Mouse (Mus musculus): ENCODE data around the gene Gbgt1.

Gene Gbgt1

DNA sequence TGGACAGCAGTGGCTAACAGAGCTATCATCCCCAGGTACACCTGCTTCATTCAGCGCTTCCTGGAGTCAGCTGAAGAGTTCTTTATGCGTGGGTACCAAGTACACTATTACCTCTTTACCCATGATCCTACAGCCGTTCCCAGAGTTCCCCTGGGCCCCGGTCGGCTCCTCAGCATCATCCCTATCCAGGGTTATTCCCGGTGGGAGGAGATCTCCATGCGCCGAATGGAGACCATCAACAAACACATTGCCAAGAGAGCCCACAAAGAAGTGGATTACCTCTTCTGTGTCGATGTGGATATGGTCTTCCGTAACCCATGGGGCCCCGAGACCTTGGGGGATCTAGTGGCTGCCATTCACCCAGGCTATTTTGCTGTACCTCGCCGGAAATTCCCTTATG, 8.0 kb downstream of the Gbgt1 start:
- DNase-seq, result no peak

DNA sequence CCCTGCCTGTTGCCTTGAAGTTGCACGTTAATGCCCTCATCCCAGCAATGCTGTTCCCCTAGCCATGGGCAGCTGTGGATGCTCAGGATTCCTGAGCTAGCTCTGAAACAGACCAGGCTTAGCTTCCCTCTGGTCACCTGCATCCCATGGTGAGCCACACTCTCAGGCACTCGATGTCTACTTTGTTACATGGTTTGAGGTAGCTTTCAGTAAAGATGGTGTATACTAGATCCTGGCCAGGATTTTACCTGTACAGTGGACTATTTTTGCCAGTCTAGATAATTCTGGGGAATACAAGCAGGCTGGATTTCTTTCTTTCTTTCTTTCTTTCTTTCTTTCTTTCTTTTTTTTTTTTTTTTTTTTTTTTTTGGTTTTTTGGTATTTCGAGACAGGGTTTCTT, 9.1 kb downstream of the Gbgt1 start, which contains the start of gene Gm10134:
TSS of gene Gm10134 (plus strand) at position 301 of the 400 bp plus-strand sequence.
- no peak for DNase-seq

DNA sequence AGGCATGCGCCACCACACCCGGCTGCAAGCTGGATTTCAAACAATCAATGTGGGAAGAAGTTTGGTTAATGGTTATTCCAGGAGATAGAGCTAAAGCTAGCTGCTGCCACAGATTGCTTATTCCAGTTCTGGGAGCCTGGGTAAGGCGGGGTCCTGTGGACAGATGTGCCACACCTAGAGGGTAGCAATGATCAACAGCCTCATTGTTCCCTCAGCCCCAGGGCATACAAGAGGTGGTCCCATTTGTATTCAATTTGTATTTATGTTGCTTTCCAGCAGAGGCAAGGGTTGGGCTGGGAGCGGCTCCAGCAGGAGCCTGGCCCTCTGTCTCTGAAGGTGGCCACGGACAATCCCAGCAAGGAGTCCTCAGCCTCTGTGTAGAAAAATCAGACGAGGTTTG, 9.6 kb downstream of the Gbgt1 start:
- DNase-seq, result no peak

DNA sequence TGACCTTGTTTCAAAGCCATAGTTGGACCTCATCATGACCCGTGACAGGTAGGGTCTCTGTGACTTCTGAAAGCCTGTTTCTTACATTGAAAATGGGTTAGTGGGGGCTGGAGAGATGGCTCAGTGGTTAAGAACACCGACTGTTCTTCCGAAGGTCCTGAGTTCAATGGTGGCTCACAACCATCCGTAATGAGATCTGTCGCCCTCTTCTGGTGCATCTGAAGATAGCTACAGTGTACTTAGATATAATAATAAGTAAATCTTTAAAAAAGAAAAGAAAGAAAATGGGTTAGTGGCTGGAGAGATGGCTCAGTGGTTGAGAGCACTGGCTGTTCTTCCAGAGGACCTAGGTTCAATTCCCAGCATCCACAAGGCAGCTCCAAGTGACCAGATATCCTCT, 14.9 kb downstream of the Gbgt1 start:
- DNase-seq, result peak; percentile 8

DNA sequence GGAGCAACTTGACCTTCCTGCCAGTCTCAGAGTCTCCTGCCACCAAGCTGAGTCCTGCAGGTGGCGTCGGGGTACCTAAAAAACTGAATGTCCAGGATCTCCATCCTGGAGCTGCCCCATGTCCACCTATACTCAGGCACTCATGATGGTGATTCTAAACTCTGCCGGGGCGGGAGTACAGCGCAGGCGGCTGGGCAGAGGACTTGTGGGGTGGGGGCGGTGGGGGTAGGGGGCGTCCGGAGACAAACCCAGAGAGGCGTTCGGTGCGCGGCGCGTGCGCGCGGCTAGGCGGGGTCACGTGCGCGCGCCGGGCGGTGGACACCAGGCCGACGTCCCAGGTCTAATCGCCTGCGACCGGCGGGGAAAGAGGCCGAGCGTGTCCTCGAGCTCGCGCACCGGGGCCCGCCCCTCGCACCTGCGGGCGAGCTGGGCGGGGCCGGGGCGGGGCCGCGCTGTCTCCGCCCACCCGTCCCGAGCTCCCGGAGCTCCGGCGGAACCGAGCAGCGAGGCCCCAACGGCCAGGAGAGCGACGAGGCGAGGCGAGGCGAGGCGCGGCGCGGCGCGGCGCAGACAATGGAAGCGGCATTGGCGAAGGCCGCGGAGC, 16.2 kb downstream of the Gbgt1 start, which contains the start of gene Ralgds:
TSS of gene Ralgds (plus strand) at position 328 of the 604 bp plus-strand sequence.
- DNase-seq, result peak; percentile 84 to 88

DNA sequence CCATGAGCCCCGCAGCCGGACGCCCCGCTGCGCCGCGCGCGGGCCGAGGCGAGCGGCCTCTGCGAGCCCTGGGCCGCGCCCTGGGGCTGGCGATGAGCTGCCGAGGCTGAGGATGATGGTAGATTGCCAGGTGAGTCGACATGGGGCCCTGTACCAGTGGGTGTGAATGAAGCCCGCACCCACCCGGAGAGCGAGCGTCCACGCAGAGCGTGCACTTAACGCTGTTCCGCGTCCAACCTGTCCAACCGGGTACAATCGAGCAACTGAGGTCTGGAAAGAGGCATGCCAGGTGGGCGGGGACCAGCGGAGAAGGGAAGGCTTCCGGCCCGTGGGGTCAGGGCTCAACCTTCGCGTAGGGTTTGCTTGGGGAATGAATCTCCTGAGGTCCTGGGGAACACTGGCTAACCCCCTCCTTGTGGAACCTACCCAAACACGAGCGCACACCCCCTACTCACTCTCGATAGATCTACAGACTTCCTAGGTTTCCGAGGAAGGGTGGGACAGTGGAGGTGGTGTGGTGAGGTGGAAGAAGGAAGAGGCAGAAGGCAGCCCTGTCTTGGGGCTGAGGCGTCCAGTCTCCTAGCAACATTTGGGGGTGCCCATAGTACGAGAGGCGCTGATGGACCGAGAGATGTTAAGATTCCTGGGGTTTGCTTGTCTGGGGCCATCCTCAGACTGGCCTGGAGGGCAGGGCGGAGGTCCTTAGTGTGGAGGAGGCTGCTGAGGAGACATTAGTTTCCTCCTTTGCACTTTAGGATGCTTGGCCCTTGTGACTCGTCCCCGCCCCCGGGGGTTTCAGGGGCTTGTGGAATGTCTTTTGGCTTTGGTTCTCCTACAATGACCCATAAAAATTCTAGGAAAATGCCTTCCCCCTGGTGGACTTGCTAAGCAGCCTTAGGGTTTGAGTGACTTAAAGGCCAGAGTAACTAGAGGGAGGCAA, 17.0 kb downstream of the Gbgt1 start:
- peak; percentile 50 to 62 for DNase-seq

DNA sequence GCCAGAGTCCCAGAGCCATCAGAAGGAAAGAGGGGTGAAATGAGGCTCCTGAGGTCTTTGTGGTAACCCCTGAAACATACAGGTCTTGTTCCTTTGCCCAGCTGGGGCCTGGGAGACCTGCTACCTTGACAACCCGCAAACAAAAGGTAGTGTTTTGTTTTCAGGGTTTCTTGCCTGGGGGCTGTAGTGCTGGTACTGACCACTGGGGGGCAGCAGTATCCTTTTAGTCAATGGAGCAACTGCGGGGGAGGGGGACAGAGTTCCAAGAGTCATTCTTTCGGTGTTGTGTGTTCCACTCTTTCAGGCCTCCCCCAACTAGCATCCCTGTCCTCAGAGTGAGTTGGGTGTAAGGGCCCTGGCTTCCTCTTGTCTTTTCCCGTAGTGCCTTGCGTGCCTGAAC, 17.8 kb downstream of the Gbgt1 start:
- peak; percentile 84 to 93 for DNase-seq

DNA sequence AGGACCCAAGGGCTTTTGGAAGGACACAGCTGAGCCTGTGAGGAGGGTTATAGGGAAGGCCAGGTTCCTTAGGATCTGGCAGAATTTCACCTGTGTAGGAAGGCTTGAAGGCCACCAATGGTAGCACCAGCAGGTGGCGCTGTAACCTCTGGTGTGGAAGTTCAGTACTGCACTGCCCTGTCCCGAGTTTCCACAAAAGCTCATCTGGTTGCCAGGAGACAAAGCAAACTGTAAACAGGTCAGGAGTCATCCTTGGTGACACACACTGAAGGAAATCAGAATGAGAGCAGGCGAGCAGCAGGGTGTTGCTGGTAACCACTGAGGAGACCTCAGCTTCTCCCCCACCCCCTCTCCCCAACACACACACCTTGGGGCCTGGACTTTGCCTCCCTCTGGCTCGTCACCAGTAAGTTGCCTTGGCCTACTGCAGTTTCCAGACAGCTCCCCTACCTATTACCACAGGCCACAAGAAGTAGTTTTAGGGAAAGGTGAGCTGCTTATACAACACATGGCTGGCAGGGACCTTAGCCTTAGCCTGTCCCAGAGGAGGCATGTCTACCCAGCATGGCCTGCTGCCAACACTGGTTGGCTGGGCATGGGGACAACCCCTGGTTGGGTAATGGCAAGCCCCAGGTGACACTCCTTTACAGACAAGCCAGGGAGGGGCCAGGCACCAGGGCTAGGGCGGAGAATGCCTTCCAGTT, 20.7 kb downstream of the Gbgt1 start:
- peak; percentile 75 to 84 for DNase-seq

DNA sequence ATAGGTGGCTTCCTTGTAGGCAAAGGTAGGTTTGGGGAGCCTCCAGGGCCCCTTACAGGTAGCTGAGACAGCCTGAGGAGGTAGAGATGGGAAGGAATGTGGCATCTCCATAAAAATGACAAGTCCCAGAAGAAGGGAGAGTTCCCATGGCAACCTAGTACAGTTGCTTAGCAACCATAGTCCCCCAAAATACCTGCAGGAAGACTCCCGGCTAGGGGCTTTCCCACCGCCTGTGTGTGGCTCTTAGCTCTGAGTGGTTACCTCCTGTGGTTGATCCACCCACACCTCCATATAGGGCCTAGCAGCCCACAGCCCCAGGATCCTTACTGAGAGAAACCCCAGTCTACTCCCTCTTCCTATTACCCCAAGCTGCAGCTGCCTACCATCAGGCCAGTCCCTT, 21.5 kb downstream of the Gbgt1 start:
- no peak for DNase-seq

DNA sequence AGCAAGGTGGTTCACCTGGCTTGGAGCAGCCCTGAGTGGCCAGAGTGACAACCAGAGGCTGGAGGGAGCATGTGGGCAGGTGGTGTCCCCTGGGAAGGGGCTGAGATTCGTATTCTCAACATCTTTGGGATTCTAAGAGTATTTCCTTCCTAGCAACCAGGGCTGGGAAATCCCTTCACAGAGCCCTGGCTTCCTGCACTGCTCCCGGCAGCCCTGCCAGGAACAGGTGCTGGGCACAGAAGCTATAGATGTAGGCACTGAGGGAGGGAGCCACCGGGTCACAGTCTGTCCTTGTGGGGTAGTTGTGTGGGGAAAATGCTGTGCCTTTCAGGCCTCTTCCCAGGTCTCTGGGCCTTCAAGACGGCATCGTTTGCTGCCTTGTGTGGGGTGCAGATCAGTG, 23.9 kb downstream of the Gbgt1 start:
- peak; percentile 74 to 82 for DNase-seq

DNA sequence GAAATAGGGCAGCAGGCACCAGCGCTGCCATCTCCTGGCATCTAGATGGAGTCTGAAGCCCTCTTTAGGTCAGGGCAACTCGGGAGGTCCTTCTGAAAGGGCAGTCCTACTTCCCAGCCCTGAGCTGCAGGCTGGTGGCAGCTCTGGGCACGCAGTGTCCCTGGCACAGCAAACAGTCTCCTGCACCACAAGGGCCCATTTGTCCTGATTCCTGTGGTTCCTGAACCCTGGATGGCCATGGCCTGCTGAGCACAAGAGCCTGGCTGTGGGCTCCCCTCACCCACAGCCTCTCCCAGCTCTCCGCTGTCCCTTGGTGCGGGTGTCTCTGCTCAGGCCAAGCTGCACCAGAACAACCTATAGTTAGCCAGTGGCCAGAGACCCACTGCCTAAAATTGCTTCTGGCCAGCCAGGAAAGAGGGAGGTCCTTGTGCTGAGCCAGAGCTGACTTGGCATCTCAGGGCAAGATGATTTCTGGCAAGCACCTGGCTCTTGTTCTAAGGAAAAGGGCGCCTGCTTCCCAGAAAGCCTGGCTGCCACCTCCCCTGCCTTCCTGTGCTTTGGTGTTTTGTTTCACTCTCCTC, 25.0 kb downstream of the Gbgt1 start:
- peak; percentile 68 to 73 for DNase-seq

DNA sequence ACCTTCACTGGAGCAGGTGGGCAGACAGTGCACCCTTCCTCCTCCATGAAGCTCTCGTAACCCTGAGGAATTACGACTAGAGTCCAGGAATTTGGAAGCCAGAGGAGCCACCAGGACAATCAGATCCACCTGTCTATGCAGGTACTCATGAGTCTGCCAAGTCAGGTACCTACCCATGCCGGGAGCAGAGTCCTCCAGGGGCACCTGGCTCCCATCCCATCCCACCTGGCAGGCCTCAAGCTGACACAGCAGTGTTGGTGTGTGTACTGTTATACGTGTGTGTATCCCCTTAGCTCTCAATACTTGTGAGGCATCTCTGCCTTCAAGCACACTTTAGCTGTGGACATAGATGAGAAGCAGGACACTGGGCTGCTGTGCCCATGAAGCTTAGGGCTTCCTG, 25.5 kb downstream of the Gbgt1 start:
- DNase-seq, result peak; percentile 51 to 57

DNA sequence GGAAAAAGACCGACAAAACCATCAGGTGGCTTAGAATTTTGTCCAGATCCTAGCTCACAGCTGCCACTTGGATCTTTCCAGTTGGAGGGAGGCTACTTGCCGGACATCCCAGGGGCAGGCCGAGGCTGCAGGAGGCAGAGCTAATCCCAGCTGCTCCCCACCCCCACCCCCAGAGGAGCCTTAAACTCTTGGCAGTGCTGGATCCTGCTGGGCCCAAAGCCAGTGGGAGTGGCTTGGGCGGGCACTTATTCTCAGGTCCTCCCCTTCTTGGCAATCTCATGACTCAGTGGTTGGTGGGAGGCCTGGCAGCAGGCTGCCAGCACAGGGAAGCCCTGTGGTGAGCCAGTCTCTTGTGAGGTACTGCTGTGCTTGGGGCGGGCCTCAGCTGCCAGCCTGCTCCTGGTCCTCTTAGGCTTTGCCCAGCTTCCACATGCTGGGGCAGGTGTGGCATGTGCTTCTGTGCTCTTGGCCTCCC, 27.0 kb downstream of the Gbgt1 start:
- DNase-seq, result peak; percentile 78 to 82

DNA sequence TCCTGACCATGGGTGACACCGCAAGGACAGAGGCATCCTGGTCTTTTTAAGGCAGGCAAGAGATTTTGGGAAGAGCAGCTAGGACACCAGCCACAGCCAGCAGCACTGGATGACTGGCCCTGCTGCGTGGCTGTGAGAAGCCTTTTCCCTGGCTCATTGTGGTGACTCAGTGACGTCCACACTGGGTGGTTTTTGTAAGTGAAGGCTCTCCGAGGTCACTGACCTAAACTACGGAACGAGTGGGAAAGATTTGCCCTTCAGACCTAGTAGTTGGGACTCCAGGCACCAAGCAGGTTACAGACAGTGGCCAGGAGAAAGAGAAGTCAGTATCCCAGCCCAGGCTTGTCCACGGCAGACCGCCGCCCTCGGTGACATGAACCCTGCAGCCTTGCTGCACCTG, 27.7 kb downstream of the Gbgt1 start:
- DNase-seq, result peak; percentile 13 to 33

DNA sequence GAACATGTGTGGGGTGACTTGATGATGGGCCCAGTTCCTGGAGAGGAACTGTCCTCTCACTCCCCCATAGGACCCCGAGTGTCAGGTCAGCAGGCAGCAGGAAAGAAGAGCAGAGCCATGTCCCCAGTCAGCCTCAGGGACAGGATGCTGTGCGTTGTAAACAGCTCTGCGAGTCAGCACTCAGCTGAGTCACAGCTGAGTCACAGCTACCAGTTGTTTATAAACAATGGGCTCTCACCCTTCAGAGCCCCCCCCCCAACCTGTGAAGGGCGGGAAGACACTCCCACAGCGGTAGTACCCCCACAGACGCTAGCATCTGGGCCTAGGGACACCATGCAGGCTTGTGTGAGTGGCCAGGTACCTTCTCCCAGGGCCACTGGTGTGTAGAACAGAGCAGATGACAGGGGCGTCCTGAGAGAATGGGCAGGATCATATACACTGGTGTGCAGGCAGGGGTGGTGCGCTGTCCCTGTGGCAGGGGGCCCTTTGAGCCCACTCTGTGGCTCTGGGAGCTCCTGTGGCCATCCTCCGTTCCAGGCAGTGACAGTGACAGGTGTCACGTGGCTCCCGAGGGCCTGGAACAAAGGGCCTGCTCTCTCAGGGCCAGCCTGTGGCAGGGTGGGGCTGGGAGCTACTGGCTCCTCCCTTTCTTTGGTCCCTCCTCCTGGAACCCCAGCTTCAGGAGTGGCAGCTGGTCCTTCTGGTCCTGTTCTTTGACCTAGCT, 28.7 kb downstream of the Gbgt1 start:
- DNase-seq, result peak; percentile 66 to 79

DNA sequence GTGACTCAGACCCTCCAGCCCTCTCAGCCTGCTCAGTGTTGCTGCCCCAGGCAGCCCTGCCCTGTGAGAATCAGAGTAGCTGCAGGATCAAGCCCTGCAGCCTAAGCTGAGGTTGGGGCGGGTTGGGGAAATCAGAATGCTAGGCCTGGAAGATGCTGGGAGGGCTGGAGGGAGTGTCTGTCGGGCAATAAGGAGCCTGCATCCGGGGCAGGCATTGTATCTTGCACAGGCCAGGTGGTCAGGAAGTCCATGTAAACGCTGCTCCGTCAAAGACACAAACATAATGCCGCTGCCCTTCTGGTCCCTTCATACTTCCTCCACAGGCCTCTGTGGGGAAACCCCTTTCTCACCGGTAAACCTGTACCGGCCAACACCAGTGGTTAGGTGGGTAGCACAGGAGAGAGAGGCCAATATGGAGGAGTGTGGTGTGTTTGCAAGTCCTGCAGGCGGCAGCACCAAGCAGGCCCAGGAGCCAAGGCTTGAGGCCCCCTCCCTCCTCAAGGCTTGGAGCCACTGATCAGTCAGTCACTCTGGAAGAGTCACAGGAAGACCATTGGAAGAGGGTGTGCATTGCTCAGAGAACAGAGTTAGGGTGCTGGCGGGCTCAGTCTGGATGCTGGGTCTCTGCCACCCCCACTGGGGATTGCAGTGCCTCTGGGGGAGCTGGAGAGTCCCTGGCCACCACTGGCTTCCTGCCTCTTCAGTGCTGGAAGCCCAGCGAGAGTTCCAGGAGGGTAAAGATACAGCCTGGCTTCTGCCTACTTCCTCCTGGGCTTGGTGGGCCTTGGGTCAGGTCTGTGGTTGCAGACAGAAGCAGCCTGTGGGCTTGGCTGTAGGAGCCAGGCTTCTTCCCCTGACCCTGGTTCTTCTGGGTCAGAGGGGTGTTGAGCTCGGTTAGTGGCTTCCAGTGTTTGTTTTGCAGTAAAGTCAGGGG, 29.5 kb downstream of the Gbgt1 start:
- DNase-seq, result peak; percentile 38 to 41

DNA sequence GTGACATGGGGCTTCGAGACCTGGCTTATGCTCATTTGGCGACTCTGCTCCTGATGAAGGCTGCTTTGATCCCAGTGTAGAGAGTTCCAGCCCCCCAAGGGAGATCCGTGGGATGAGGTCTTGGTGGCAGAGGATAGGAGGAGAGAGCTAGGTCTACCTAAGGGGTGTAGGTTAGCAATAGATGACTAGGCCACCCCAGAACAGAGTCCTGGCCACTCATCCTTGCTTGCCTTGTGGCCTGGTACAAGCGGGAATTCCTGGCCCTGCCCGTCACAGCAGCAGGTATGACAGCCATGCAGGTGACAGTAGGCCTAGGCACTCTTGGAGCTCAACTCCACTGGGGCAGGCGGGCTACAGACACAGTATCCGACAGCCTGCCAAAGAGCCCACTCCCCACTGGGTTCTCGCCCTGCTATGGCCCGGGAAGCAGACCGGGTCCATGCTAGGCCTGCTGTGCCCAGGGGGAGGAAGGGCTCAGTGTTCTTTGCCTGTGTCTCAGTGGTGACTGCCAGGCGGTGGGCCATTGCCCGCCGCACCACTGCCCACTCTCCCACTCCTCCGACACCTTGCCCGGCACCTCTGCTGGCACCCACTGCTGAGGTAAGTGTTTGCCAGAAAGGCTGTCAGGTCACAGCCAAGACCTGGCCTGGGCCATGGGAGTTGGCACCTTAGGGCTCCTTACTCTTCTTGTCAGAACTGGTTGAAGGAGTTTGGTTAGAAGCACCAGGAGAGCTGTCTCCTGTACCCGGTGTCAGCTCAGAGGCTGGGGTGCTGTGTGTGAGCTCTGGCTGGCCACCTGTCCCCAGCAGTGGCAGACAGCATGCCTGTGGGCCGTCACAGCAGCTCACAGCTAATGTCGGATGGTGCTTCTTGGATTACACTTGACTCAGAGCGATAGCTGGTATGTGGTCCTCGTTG, 31.0 kb downstream of the Gbgt1 start:
- peak in 1 of 2 experiments; percentile 12 for DNase-seq

DNA sequence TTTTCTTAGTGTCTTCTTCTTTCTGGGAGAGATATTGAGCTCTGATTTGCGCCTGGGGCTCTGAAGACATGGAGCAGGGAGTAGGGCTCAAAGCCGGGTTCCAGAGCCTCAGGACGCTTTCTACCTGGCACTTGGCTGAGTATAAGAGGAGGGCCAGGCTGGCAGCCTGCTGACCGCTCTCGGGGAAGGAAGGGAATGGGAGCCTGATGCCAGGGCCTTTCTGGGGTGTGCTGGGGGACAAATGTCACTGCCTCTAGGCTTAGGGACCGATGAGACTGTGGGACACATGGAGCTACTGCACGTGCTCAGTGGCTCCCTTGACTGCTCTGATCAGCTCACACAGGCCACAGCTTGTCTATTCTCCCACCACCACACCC, 31.7 kb downstream of the Gbgt1 start:
- peak in 1 of 2 experiments; percentile 52 for DNase-seq

DNA sequence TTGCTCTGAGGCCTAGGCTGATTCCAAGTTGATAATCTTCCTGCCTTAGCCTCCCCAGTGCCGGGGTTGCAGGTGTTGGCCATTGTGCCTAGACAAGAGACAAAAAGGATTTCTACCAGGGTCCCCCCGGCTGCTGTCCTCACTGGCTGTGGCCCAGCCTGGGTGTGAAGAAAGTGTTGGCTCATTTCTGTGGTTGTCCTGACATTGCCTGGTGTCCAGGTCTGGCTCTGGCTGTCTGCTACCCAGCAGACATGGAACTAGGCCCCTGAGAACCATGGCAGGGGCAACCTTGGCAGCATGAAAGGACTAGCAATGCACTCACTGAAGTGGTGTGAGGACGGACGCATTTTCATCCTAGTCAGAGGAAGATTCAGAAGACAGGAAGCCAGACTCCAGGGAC, 33.2 kb downstream of the Gbgt1 start:
- DNase-seq, result no peak

DNA sequence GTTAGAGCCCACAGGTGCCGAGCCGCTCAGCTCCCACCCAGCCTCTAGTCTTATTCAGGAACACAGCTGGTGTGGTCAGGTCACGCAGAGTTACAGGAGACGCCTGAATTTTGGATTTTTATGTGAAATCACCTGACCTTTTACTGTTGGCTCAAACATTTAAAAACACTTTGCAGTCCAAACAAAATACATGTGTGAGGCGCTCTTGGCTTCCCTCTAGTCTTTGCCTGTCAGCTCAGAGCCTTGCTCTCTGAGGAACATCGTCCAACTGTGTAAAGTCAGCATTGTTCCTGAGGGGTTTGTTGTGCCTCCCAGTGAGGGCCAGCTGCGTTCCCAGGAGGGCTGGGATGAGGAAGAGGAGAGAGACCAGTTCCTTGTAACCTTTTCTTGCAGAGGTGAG, 33.6 kb downstream of the Gbgt1 start:
- DNase-seq, result no peak
